Mouse (Mus musculus): Measurements from ENCODE around the gene Apol9a. TPM values are rescaled to one million over a fixed set of nuclear protein-coding genes. Genes with fewer than 3 reads are reported as not detected.

Gene Apol9a
- polyA plus RNA-seq, 1 experiment from 2014 or later = not detected

- DNase-seq = peak; percentile 23
- no peak for ATAC-seq (ENCODE audit: low FRiP score, low TSS enrichment)
- H3K4me1 ChIP-seq (ENCODE audit: control insufficient read depth, insufficient read depth, low read length) = peaks cover 34% of the 10 kb centered on the region
- 41% methylated on average over 8 of the region's 8 CpGs for WGBS
- H3K9me3 ChIP-seq (ENCODE audit: control insufficient read depth, low read length) = no peaks in the 10 kb centered on the region
- H3K4me2 ChIP-seq (ENCODE audit: low read length) = no peak overlapping the region; the same call in 1 of the 2 replicates
- H3K27me3 ChIP-seq (ENCODE audit: control insufficient read depth, insufficient read depth, low read length) = no peaks in the 10 kb centered on the region
- no peak overlapping the region for H3K4me3 ChIP-seq (replicated peaks; ENCODE audit: low read depth, low read length)
- peak overlapping the region; percentile 58 for H3K27ac ChIP-seq (replicated peaks; ENCODE audit: low read depth, low read length)
- H3K9ac ChIP-seq (replicated peaks; ENCODE audit: low read length) = no peak overlapping the region
- H3K36me3 ChIP-seq (ENCODE audit: control insufficient read depth, insufficient read depth, low read length) = no peaks in the 10 kb centered on the region
Observed at GRCm38 (mm10) chr15:77367504-77367903, 43.4 kb downstream of the Apol9a start.

GRCm38 (mm10) chr15:77366706-77367484 lies 44.0 kb downstream of the Apol9a start:
- ATAC-seq (ENCODE audit: low FRiP score, low TSS enrichment) = peak; percentile 53; the same call in 1 of the 2 replicates
- Histone ChIP-seq H3K27me3 (ENCODE audit: control insufficient read depth, insufficient read depth, low read length) (no peaks in the 10 kb centered on the region), H3K27ac (replicated peaks; ENCODE audit: low read depth, low read length) (peak overlapping the region; percentile 88), H3K9me3 (ENCODE audit: control insufficient read depth, low read length) (no peaks in the 10 kb centered on the region), H3K4me2 (ENCODE audit: low read length) (peak overlapping the region; percentile 57), H3K4me1 (ENCODE audit: control insufficient read depth, insufficient read depth, low read length) (peaks cover 35% of the 10 kb centered on the region), H3K9ac (replicated peaks; ENCODE audit: low read length) (peak overlapping the region; percentile 53), H3K4me3 (replicated peaks; ENCODE audit: low read depth, low read length) (peak overlapping the region; percentile 32), H3K36me3 (ENCODE audit: control insufficient read depth, insufficient read depth, low read length) (no peaks in the 10 kb centered on the region)
- WGBS = under 1% methylated on average over 26 of the region's 26 CpGs
- DNase-seq = peak; percentile 97

GRCm38 (mm10) chr15:77365700-77366570 lies 45.0 kb downstream of the Apol9a start:
- no peak overlapping the region for H3K4me3 ChIP-seq (replicated peaks; ENCODE audit: low read depth, low read length)
- 0 out of 2 replicates have a peak overlapping the region, but pooled peaks have one; percentile 9 for H3K9ac ChIP-seq (replicated peaks; ENCODE audit: low read length)

GRCm38 (mm10) chr15:77364026-77364425 lies 46.9 kb downstream of the Apol9a start:
- peaks cover 35% of the 10 kb centered on the region for H3K4me1 ChIP-seq (ENCODE audit: control insufficient read depth, insufficient read depth, low read length)
- no peak overlapping the region for H3K4me3 ChIP-seq (replicated peaks; ENCODE audit: low read depth, low read length)
- H3K9ac ChIP-seq (replicated peaks; ENCODE audit: low read length) = no peak overlapping the region
- H3K27ac ChIP-seq (replicated peaks; ENCODE audit: low read depth, low read length) = peak overlapping the region; percentile 71
- WGBS = 62% methylated on average over 3 of the region's 3 CpGs
- H3K9me3 ChIP-seq (ENCODE audit: control insufficient read depth, low read length) = no peaks in the 10 kb centered on the region
- H3K27me3 ChIP-seq (ENCODE audit: control insufficient read depth, insufficient read depth, low read length) = no peaks in the 10 kb centered on the region
- no peak for ATAC-seq (ENCODE audit: low FRiP score, low TSS enrichment)
- DNase-seq = no peak
- H3K4me2 ChIP-seq (ENCODE audit: low read length) = no peak overlapping the region
- H3K36me3 ChIP-seq (ENCODE audit: control insufficient read depth, insufficient read depth, low read length) = no peaks in the 10 kb centered on the region

More at GRCm38 (mm10) chr15:77365700-77366570, 45.0 kb downstream of the Apol9a start:
- DNase-seq = no peak
- Histone ChIP-seq H3K27ac (replicated peaks; ENCODE audit: low read depth, low read length) (peak overlapping the region; percentile 88), H3K36me3 (ENCODE audit: control insufficient read depth, insufficient read depth, low read length) (no peaks in the 10 kb centered on the region), H3K4me1 (ENCODE audit: control insufficient read depth, insufficient read depth, low read length) (peaks cover 35% of the 10 kb centered on the region), H3K4me2 (ENCODE audit: low read length) (peak overlapping the region; percentile 57; the same call in 1 of the 2 replicates), H3K9me3 (ENCODE audit: control insufficient read depth, low read length) (no peaks in the 10 kb centered on the region), H3K27me3 (ENCODE audit: control insufficient read depth, insufficient read depth, low read length) (no peaks in the 10 kb centered on the region)
- WGBS = 60% methylated on average over 9 of the region's 9 CpGs
- no peak for ATAC-seq (ENCODE audit: low FRiP score, low TSS enrichment)

- H3K4me2 ChIP-seq (ENCODE audit: low read length) = no peak overlapping the region
- 6% methylated on average over 6 of the region's 6 CpGs for WGBS
- peak overlapping the region; percentile 71 for H3K27ac ChIP-seq (replicated peaks; ENCODE audit: low read depth, low read length)
- no peak overlapping the region for H3K9ac ChIP-seq (replicated peaks; ENCODE audit: low read length)
- peaks cover 38% of the 10 kb centered on the region for H3K4me1 ChIP-seq (ENCODE audit: control insufficient read depth, insufficient read depth, low read length)
- ATAC-seq (ENCODE audit: low FRiP score, low TSS enrichment) (no peak), DNase-seq (peak; percentile 68)
- no peaks in the 10 kb centered on the region for H3K36me3 ChIP-seq (ENCODE audit: control insufficient read depth, insufficient read depth, low read length)
- no peaks in the 10 kb centered on the region for H3K9me3 ChIP-seq (ENCODE audit: control insufficient read depth, low read length)
- no peaks in the 10 kb centered on the region for H3K27me3 ChIP-seq (ENCODE audit: control insufficient read depth, insufficient read depth, low read length)
- no peak overlapping the region for H3K4me3 ChIP-seq (replicated peaks; ENCODE audit: low read depth, low read length)
Observed at GRCm38 (mm10) chr15:77363578-77363977, 47.4 kb downstream of the Apol9a start.

GRCm38 (mm10) chr15:77362952-77363351 lies 48.0 kb downstream of the Apol9a start:
- H3K27me3 ChIP-seq (ENCODE audit: control insufficient read depth, insufficient read depth, low read length) = no peaks in the 10 kb centered on the region
- no peaks in the 10 kb centered on the region for H3K36me3 ChIP-seq (ENCODE audit: control insufficient read depth, insufficient read depth, low read length)
- no peak overlapping the region for H3K4me2 ChIP-seq (ENCODE audit: low read length)
- ATAC-seq (ENCODE audit: low FRiP score, low TSS enrichment) (no peak), DNase-seq (no peak)
- no peak overlapping the region for H3K9ac ChIP-seq (replicated peaks; ENCODE audit: low read length)
- H3K27ac ChIP-seq (replicated peaks; ENCODE audit: low read depth, low read length) = peak overlapping the region; percentile 71; the same call in 1 of the 2 replicates
- WGBS = 38% methylated on average over 5 of the region's 5 CpGs
- peaks cover 38% of the 10 kb centered on the region for H3K4me1 ChIP-seq (ENCODE audit: control insufficient read depth, insufficient read depth, low read length)
- no peak overlapping the region for H3K4me3 ChIP-seq (replicated peaks; ENCODE audit: low read depth, low read length)
- no peaks in the 10 kb centered on the region for H3K9me3 ChIP-seq (ENCODE audit: control insufficient read depth, low read length)

- Histone ChIP-seq H3K4me1 (ENCODE audit: control insufficient read depth, insufficient read depth, low read length) (peaks cover 39% of the 10 kb centered on the region), H3K9ac (replicated peaks; ENCODE audit: low read length) (no peak overlapping the region)
Observed at GRCm38 (mm10) chr15:77359905-77360304, 51.0 kb downstream of the Apol9a start.

GRCm38 (mm10) chr15:77359486-77359885 lies 51.4 kb downstream of the Apol9a start:
- Histone ChIP-seq H3K36me3 (ENCODE audit: control insufficient read depth, insufficient read depth, low read length) (no peaks in the 10 kb centered on the region), H3K27me3 (ENCODE audit: control insufficient read depth, insufficient read depth, low read length) (no peaks in the 10 kb centered on the region), H3K4me2 (ENCODE audit: low read length) (no peak overlapping the region), H3K4me1 (ENCODE audit: control insufficient read depth, insufficient read depth, low read length) (peaks cover 43% of the 10 kb centered on the region), H3K9ac (replicated peaks; ENCODE audit: low read length) (no peak overlapping the region), H3K9me3 (ENCODE audit: control insufficient read depth, low read length) (no peaks in the 10 kb centered on the region), H3K4me3 (replicated peaks; ENCODE audit: low read depth, low read length) (no peak overlapping the region), H3K27ac (replicated peaks; ENCODE audit: low read depth, low read length) (0 out of 2 replicates have a peak overlapping the region, but pooled peaks have one; percentile 20)
- DNase-seq = no peak
- 66% methylated on average over 9 of the region's 9 CpGs for WGBS
- no peak for ATAC-seq (ENCODE audit: low FRiP score, low TSS enrichment)

More at GRCm38 (mm10) chr15:77359905-77360304, 51.0 kb downstream of the Apol9a start:
- no peaks in the 10 kb centered on the region for H3K27me3 ChIP-seq (ENCODE audit: control insufficient read depth, insufficient read depth, low read length)
- DNase-seq = no peak
- H3K36me3 ChIP-seq (ENCODE audit: control insufficient read depth, insufficient read depth, low read length) = no peaks in the 10 kb centered on the region
- 94% methylated on average over 8 of the region's 8 CpGs for WGBS
- no peak overlapping the region for H3K4me3 ChIP-seq (replicated peaks; ENCODE audit: low read depth, low read length)
- 0 out of 2 replicates have a peak overlapping the region, but pooled peaks have one; percentile 20 for H3K27ac ChIP-seq (replicated peaks; ENCODE audit: low read depth, low read length)
- no peak overlapping the region for H3K4me2 ChIP-seq (ENCODE audit: low read length)
- no peaks in the 10 kb centered on the region for H3K9me3 ChIP-seq (ENCODE audit: control insufficient read depth, low read length)
- ATAC-seq (ENCODE audit: low FRiP score, low TSS enrichment) = no peak

Data from midbrain, embryonic 14.5 days (tissue).